Mouse (Mus musculus) lung, embryonic 16.5 days (tissue): ENCODE results near the gene Rnaset2a. TPM values are rescaled to one million over a fixed set of nuclear protein-coding genes. Genes with fewer than 3 reads are reported as not detected.
"Not testable (repeated sequence)": the region's sequence is repeated elsewhere in the genome, so short reads cannot be mapped to it uniquely, and the experiment has no call there.

Experiments used
- ATAC-seq: fragments of 200-750 bp; cut with Nextera tagmentation; 2 replicates; pipeline ENCODE4 v1.8.0; 2017; ENCODE audit warnings: low read depth, mild to moderate bottlenecking, moderate library complexity
- H3K27ac ChIP-seq: fragments of 300-500 bp; sonication (generic); 2 replicates; pipeline ENCODE4 v1.5.1; 2014; ENCODE audit warnings: mild to moderate bottlenecking, control low read depth, low read length
- H3K27me3 ChIP-seq: fragments of 300-500 bp; sonication (generic); 2 replicates; pipeline ENCODE4 v1.6.1; 2014; ENCODE audit warnings: low read depth, low read length, mixed read lengths; ENCODE audit not compliant: control insufficient read depth, insufficient read depth
- H3K36me3 ChIP-seq: fragments of 300-500 bp; sonication (generic); 2 replicates; pipeline ENCODE4 v1.6.1; 2014; ENCODE audit warnings: low read length; ENCODE audit not compliant: control insufficient read depth, insufficient read depth
- H3K4me1 ChIP-seq: fragments of 300-500 bp; sonication (generic); replicated peaks from 2 replicates; pipeline ENCODE4 v1.6.1; 2014; ENCODE audit warnings: low read length, mixed read lengths; ENCODE audit not compliant: control insufficient read depth, insufficient read depth
- H3K4me2 ChIP-seq: fragments of 300-500 bp; sonication (generic); 2 replicates; pipeline ENCODE4 v1.6.1; 2014; ENCODE audit warnings: low read depth, low read length, control low read depth
- H3K4me3 ChIP-seq: fragments of 300-500 bp; sonication (generic); 2 replicates; pipeline ENCODE4 v1.5.1; 2014; ENCODE audit warnings: mild to moderate bottlenecking, low read length, control low read depth
- H3K9ac ChIP-seq: fragments of 300-500 bp; sonication (generic); 2 replicates; pipeline ENCODE4 v1.6.1; 2014; ENCODE audit warnings: low read length, control low read depth
- H3K9me3 ChIP-seq: fragments of 300-500 bp; sonication (generic); 2 replicates; pipeline ENCODE4 v1.6.1; 2016; ENCODE audit warnings: low read length; ENCODE audit not compliant: control insufficient read depth
- WGBS: fragments of 180-500 bp; shearing (Covaris S2); extraction: QIAGEN DNeasy Blood & Tissue Kit; methylation state at CpG from one replicate; pipeline ENCODE4 v1.1.7; 2014; 5-methylcytosine and 5-hydroxymethylcytosine counted together
- polyA plus RNA-seq: library from polyadenylated mRNA; unstranded; fragments of >200 nt; fragmentation: Nextera tagmentation; extraction: Ambion mirVana; gene quantifications from 2 replicates; pipeline ENCODE4 v1.2.1, GENCODE M21; 2015

Gene Rnaset2a
- polyA plus RNA-seq, 1 experiment from 2014 or later: 40.1 TPM

GRCm38 (mm10) chr17:8069847-8070246, 78.0 kb downstream of the Rnaset2a start:
- H3K4me2 ChIP-seq, H3K4me1 ChIP-seq, H3K4me3 ChIP-seq, H3K36me3 ChIP-seq, H3K27ac ChIP-seq, H3K27me3 ChIP-seq, ATAC-seq, H3K9ac ChIP-seq, H3K9me3 ChIP-seq: not testable (repeated sequence)
- WGBS: 54% methylated on average over 1 of the region's 2 CpGs

Other genes starting within 250 kb of the Rnaset2a start
- 1.0 and 1.8 TPM in 2 replicates for gene Tagap, start 222.1 kb downstream of the Rnaset2a start, polyA plus RNA-seq
- gene Rsph3a, start 202.5 kb downstream of the Rnaset2a start, polyA plus RNA-seq: 57.6 and 74.4 TPM in 2 replicates
- 0.24 TPM in 1 of 2 replicates, not detected in the other for gene Gm49673, start 309 bp downstream of the Rnaset2a start, polyA plus RNA-seq
- 38.4 and 39.5 TPM in 2 replicates for gene Fgfr1op, start 17.4 kb upstream of the Rnaset2a start, polyA plus RNA-seq
- 0.23 and 0.26 TPM in 2 replicates for gene Ccr6, start 87.9 kb upstream of the Rnaset2a start, polyA plus RNA-seq
- 196 and 202 TPM in 2 replicates for gene Mpc1, start 134.8 kb upstream of the Rnaset2a start, polyA plus RNA-seq
- gene Sft2d1, start 163.0 kb upstream of the Rnaset2a start, polyA plus RNA-seq: 78.9 and 83.6 TPM in 2 replicates
- gene Prr18, start 189.4 kb upstream of the Rnaset2a start, polyA plus RNA-seq: 1.5 and 1.6 TPM in 2 replicates
- gene T2, start 207.9 kb upstream of the Rnaset2a start, polyA plus RNA-seq: 0.62 and 0.73 TPM in 2 replicates